Mouse (Mus musculus): ENCODE results near the gene Zdhhc19.
"Not testable (repeated sequence)": the region's sequence is repeated elsewhere in the genome, so short reads cannot be mapped to it uniquely, and the experiment has no call there.

Gene Zdhhc19

GRCm38 (mm10) chr16:32487234-32488111, 8.6 kb upstream of the Zdhhc19 start, which contains the start of gene Slc51a:
Slc51a (minus strand) TSS chr16:32487879.
- in situ Hi-C loops (cut with MboI, MseI): no loop called here

DNA sequence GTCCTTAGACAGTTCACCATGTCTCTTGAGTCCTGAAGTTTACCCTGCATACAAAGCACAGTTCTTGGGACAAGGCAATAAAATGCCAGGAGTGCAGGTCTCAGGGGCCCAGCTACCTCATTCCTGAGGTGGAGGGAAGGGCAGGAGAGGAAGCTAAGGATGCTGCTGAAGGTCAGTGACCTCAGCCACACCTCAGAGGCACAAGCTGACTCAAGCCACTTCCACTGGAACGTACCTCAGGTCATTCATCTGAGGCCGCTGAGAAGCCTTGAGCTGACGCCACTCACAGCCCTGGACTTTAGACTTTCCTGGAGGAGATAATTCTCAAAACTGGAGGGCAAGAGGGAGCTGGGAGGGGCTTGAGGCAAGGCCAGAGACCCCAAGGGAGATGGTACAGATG, 7.1 kb upstream of the Zdhhc19 start:
- in situ Hi-C loops (cut with MboI, MseI): no loop called here

GRCm38 (mm10) chr16:32494371-32494770, 1.7 kb upstream of the Zdhhc19 start:
- in situ Hi-C loops (cut with MboI, MseI): not testable (repeated sequence)

- in situ Hi-C loops (cut with MboI, MseI): no loop called here
Measured at GRCm38 (mm10) chr16:32498996-32499395, 2.9 kb downstream of the Zdhhc19 start.

GRCm38 (mm10) chr16:32499430-32500037, 3.5 kb downstream of the Zdhhc19 start:
- in situ Hi-C loops (cut with MboI, MseI): no loop called here

DNA sequence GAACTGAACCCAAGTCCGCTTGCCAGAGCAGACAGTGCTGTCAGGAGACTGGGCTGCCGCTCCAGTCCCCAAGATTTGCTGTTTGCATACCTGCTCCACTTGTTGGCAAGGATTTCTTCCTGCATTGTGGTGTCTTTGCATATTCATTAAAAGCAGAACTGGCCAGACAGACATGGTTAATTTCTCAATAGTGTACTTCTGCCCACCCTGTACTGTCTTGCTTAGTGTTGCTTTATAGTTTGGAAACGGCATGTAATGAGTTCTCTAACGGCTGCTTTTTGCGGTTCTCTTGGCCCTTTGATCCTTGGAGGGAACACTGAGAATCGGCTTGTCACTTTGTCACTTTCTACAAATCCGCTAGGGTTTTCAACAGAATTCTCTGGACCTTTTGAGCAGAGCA, 5.4 kb downstream of the Zdhhc19 start:
- in situ Hi-C loops (cut with MboI, MseI): no loop called here

GRCm38 (mm10) chr16:32502621-32503335, 6.7 kb downstream of the Zdhhc19 start:
- in situ Hi-C loops (cut with MboI, MseI): no loop called here

DNA sequence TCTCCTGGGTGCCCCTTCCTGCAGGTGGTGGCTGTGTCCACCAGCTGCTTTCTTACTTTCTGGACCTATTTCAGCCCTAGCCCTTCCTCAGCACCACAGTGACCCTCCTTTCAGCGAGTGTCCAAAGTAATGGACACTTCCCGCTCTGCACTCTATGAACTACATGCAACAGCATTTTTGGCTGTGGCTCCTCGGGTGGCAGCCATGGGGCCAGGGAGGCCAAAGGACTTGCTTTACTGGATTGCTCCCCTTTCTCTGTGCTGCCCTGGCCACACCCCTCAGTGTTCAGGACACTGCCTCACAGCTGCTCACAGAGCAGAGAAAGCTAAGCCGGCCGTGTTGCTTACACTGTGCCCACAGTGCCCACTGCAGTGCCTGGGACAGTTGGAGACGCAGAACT, 7.6 kb downstream of the Zdhhc19 start:
- in situ Hi-C loops (cut with MboI, MseI): no loop called here

- in situ Hi-C loops (cut with MboI, MseI): no loop called here
Measured at GRCm38 (mm10) chr16:32506298-32506697, 10.2 kb downstream of the Zdhhc19 start.

GRCm38 (mm10) chr16:32506868-32507267, 10.8 kb downstream of the Zdhhc19 start:
- in situ Hi-C loops (cut with MboI, MseI): no loop called here

GRCm38 (mm10) chr16:32507407-32507806, 11.3 kb downstream of the Zdhhc19 start:
- in situ Hi-C loops (cut with MboI, MseI): no loop called here

GRCm38 (mm10) chr16:32508035-32508434, 12.0 kb downstream of the Zdhhc19 start:
- in situ Hi-C loops (cut with MboI, MseI): no loop called here

GRCm38 (mm10) chr16:32508506-32509065, 12.5 kb downstream of the Zdhhc19 start:
- in situ Hi-C loops (cut with MboI, MseI): no loop called here

- in situ Hi-C loops (cut with MboI, MseI): no loop called here
Measured at GRCm38 (mm10) chr16:32509066-32509942, 13.2 kb downstream of the Zdhhc19 start.

GRCm38 (mm10) chr16:32510399-32511337, 14.6 kb downstream of the Zdhhc19 start:
- in situ Hi-C loops (cut with MboI, MseI): loop anchor here (5.0 kb wide), 2 partner anchors 97 to 167 kb away; partner anchors contain the start of gene Tfrc

GRCm38 (mm10) chr16:32511338-32511734, 15.3 kb downstream of the Zdhhc19 start:
- in situ Hi-C loops (cut with MboI, MseI): loop anchor here (5.0 kb wide), 2 partner anchors 96 to 166 kb away; partner anchors contain the start of gene Tfrc

DNA sequence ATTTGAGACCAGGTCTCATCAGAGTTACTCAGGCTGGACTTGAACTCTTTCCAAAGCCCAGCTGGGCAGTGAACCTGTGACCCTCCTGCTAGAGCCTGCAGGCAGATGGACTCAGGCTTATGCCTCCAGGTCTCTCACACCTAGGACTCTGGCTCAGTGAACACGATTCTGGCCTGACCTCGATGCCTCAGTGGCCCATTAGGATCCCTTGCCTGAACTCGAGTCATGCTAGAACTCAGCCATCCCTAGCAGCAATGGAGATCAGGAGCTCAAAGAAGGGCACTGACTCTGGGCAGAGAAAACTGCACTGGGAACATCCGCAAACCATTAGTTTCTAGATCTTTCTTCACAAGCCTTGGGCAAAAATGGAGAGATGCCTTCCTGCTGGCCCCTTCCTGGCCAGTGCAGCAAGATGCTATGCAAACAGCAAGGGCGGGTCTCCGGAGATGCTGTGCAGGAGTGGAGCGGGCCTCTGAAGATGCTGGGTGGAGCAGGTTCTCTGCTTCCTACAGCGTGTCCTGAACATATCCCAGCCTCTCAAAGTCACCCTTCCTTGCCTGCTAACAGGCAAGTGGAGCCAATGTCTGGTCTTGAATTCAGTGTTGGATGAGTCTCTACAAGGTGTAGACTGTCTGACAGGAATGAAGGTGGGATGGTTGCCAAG, 15.9 kb downstream of the Zdhhc19 start:
- in situ Hi-C loops (cut with MboI, MseI): loop anchor here (5.0 kb wide), 2 partner anchors 95 to 165 kb away; partner anchors contain the start of gene Tfrc

GRCm38 (mm10) chr16:32512921-32513320, 16.9 kb downstream of the Zdhhc19 start:
- in situ Hi-C loops (cut with MboI, MseI): loop anchor here (5.0 kb wide), 2 partner anchors 94 to 164 kb away; partner anchors contain the start of gene Tfrc

GRCm38 (mm10) chr16:32513401-32513800, 17.3 kb downstream of the Zdhhc19 start:
- in situ Hi-C loops (cut with MboI, MseI): loop anchor here (5.0 kb wide), 2 partner anchors 94 to 164 kb away; partner anchors contain the start of gene Tfrc

Measured in T-helper 1 cell (primary cell).